Comparison of ENCODE assay signal across 9 mouse cellular contexts in genomic region chr11:87802621-87803020, GRCm38 (mm10). TPM values are rescaled to one million over a fixed set of nuclear protein-coding genes. Genes with fewer than 3 reads are reported as not detected.
DNase-seq lines count a peak whose midpoint lies in the region; ATAC-seq and TF ChIP-seq lines count a peak whose summit lies in the region.
"Had no signal": no experiment of that assay in that cellular context is flagged by ENCODE, and none has a peak within 500 bp of the region (broad histone marks: within the 10 kb centered on the region; RNA-seq: fewer than 3 reads in every experiment).

No protein-coding gene starts in this region.

- ATAC-seq in midbrain, embryonic 16.5 days: no peak
- no peak for ATAC-seq in megakaryocyte progenitor cell, adult 5-6 weeks (replicated peaks; ENCODE audit: poor library complexity)

- H3K4me3 ChIP-seq in gastrocnemius, adult 2 months: no peak overlapping the region
- H3K4me3 ChIP-seq in embryonic facial prominence, embryonic 10.5 days: no peak overlapping the region
- no peak overlapping the region for H3K4me3 ChIP-seq in midbrain, embryonic 16.5 days (ENCODE audit: low read depth, low read length)

- H3K9me3 ChIP-seq in embryonic facial prominence, embryonic 10.5 days: no peaks in the 10 kb centered on the region
- no peaks in the 10 kb centered on the region for H3K9me3 ChIP-seq in midbrain, embryonic 16.5 days (replicated peaks; ENCODE audit: control insufficient read depth, low read length, poor library complexity, severe bottlenecking)

- H3K4me1 ChIP-seq in embryonic facial prominence, embryonic 10.5 days: peaks cover 6% of the 10 kb centered on the region; the same call in 1 of the 2 replicates
- H3K4me1 ChIP-seq in midbrain, embryonic 16.5 days (ENCODE audit: control insufficient read depth, insufficient read depth, low read length): no peaks in the 10 kb centered on the region

- no peak overlapping the region for H3K4me2 ChIP-seq in midbrain, embryonic 16.5 days (ENCODE audit: low read length)

- peak overlapping the region; percentile 14; the same call in 1 of the 2 replicates for H3K9ac ChIP-seq in midbrain, embryonic 16.5 days (ENCODE audit: low read depth, low read length)

- H3K27me3 ChIP-seq in embryonic facial prominence, embryonic 10.5 days (replicated peaks; ENCODE audit: low read depth, poor library complexity, severe bottlenecking): 0 out of 2 replicates have a peak, but pooled peaks cover 5% of the 10 kb centered on the region
- no peaks in the 10 kb centered on the region for H3K27me3 ChIP-seq in midbrain, embryonic 16.5 days (ENCODE audit: control insufficient read depth, insufficient read depth, low read depth, low read length)

- no peaks in the 10 kb centered on the region for H3K36me3 ChIP-seq in embryonic facial prominence, embryonic 10.5 days (replicated peaks)
- H3K36me3 ChIP-seq in midbrain, embryonic 16.5 days (ENCODE audit: control insufficient read depth, insufficient read depth, low read length): no peaks in the 10 kb centered on the region

- H3K27ac ChIP-seq in gastrocnemius, adult 2 months: no peak overlapping the region
- H3K27ac ChIP-seq in embryonic facial prominence, embryonic 10.5 days (replicated peaks): no peak overlapping the region
- no peak overlapping the region for H3K27ac ChIP-seq in midbrain, embryonic 16.5 days (ENCODE audit: low read length)

- DNase-seq in gastrocnemius, adult 2 months: no peak
- no peak for DNase-seq in gastrocnemius, postnatal 36 days
- peak; percentile 28 for DNase-seq in right cerebral cortex, adult 18-20 months
- DNase-seq in right cerebral cortex, postnatal 36 days (ENCODE audit: low spot score in 2 of 2): no peak
- peak; percentile 53 for DNase-seq in embryonic facial prominence, embryonic 10.5 days (ENCODE audit: low spot score)
- no peak for DNase-seq in right cerebral cortex, postnatal 4 days

- TF ChIP-seq CTCF in gastrocnemius, adult 2 months (IDR thresholded peaks at IDR 0.05): peak; percentile 24; the same call in 1 of the 2 replicates

- intact Hi-C loops in gastrocnemius, adult 2 months (cut with DNase I): no loop called here
- intact Hi-C loops in gastrocnemius, postnatal 36 days (cut with DNase I): no loop called here

- 50% methylated on average over 14 of the region's 14 CpGs for WGBS in embryonic facial prominence, embryonic 10.5 days
- WGBS in midbrain, embryonic 16.5 days: 42% methylated on average over 14 of the region's 14 CpGs

RNA-seq across cellular contexts. Expression of gene Mpo, which starts 9.2 kb away (rescaled TPM):
- total RNA-seq in gastrocnemius, adult 2 months (2021): not detected
- total RNA-seq in gastrocnemius, postnatal 36 days (2021): not detected
- 5.2 and 6.3 TPM in 2 replicates for polyA plus RNA-seq in embryonic facial prominence, embryonic 10.5 days (2016; fragmentation: Nextera tagmentation; extraction: Ambion mirVana)
- 0.08 and 0.22 TPM in 2 replicates for polyA plus RNA-seq in midbrain, embryonic 16.5 days (2015; fragmentation: Nextera tagmentation; extraction: Ambion mirVana)
- 13,257 and 15,415 TPM in 2 replicates for total RNA-seq in megakaryocyte progenitor cell, adult 5-6 weeks (2015)
- total RNA-seq in megakaryocyte progenitor cell, adult 5-6 weeks (2017): 8,081 and 8,928 TPM in 2 replicates

RNA-seq across cellular contexts. Expression of gene Lpo, which starts 25.5 kb away (rescaled TPM):
- total RNA-seq in gastrocnemius, adult 2 months (2021): not detected
- not detected for total RNA-seq in gastrocnemius, postnatal 36 days (2021)
- 0.25 TPM in 2 replicates for polyA plus RNA-seq in embryonic facial prominence, embryonic 10.5 days (2016; fragmentation: Nextera tagmentation; extraction: Ambion mirVana)
- 1.9 and 3.8 TPM in 2 replicates for polyA plus RNA-seq in midbrain, embryonic 16.5 days (2015; fragmentation: Nextera tagmentation; extraction: Ambion mirVana)
- total RNA-seq in megakaryocyte progenitor cell, adult 5-6 weeks (2015): 0.05 TPM in 1 of 2 replicates, not detected in the other
- 0.03 TPM in 1 of 2 replicates, not detected in the other for total RNA-seq in megakaryocyte progenitor cell, adult 5-6 weeks (2017)
- total RNA-seq: hematopoietic stem cell, adult 5-6 weeks had no signal

RNA-seq across cellular contexts. Expression of gene Tspoap1, which starts 42.3 kb away (rescaled TPM):
- total RNA-seq in gastrocnemius, adult 2 months (2021): not detected
- total RNA-seq in gastrocnemius, postnatal 36 days (2021): under 1 TPM in 1 of 2 experiments, not detected in 1; 0.13 TPM
- 4.0 and 7.0 TPM in 2 replicates for polyA plus RNA-seq in embryonic facial prominence, embryonic 10.5 days (2016; fragmentation: Nextera tagmentation; extraction: Ambion mirVana)
- polyA plus RNA-seq in midbrain, embryonic 16.5 days (2015; fragmentation: Nextera tagmentation; extraction: Ambion mirVana): 62.6 and 68.5 TPM in 2 replicates
- total RNA-seq in megakaryocyte progenitor cell, adult 5-6 weeks (2015): 34.1 and 38.5 TPM in 2 replicates
- total RNA-seq in megakaryocyte progenitor cell, adult 5-6 weeks (2017): 47.0 and 66.4 TPM in 2 replicates

RNA-seq across cellular contexts. Expression of gene Mks1, which starts 50.4 kb away (rescaled TPM):
- total RNA-seq in gastrocnemius, adult 2 months (2021): 1 to 10 TPM; 1.5 to 1.9 TPM
- 1 to 10 TPM; 1.3 to 1.8 TPM for total RNA-seq in gastrocnemius, postnatal 36 days (2021)
- 18.4 and 18.7 TPM in 2 replicates for polyA plus RNA-seq in embryonic facial prominence, embryonic 10.5 days (2016; fragmentation: Nextera tagmentation; extraction: Ambion mirVana)
- polyA plus RNA-seq in midbrain, embryonic 16.5 days (2015; fragmentation: Nextera tagmentation; extraction: Ambion mirVana): 11.0 and 13.2 TPM in 2 replicates
- total RNA-seq in megakaryocyte progenitor cell, adult 5-6 weeks (2015): 3.0 and 4.7 TPM in 2 replicates
- 5.5 and 6.0 TPM in 2 replicates for total RNA-seq in megakaryocyte progenitor cell, adult 5-6 weeks (2017)

Comparison
In these comparisons a context has a peak if more than half of its experiments do, and no peak if none do; other contexts are left out.
1. DNase-seq: peak in right cerebral cortex, adult 18-20 months (single experiment) and embryonic facial prominence, embryonic 10.5 days (single experiment); none in gastrocnemius, adult 2 months (single experiment), gastrocnemius, postnatal 36 days (0 of 2), right cerebral cortex, postnatal 36 days (0 of 2) and right cerebral cortex, postnatal 4 days (single experiment).
2. RNA of gene Mpo, which starts 9.2 kb away (total RNA-seq): 8,081 to 15,415 TPM in megakaryocyte progenitor cell, adult 5-6 weeks; not detected in gastrocnemius, postnatal 36 days and not detected in gastrocnemius, adult 2 months; every median in the first group is over 1,000 times any median in the second.
3. RNA of gene Tspoap1, which starts 42.3 kb away (total RNA-seq): 34.1 to 66.4 TPM in megakaryocyte progenitor cell, adult 5-6 weeks; 0.13 TPM in gastrocnemius, postnatal 36 days and not detected in gastrocnemius, adult 2 months; every median in the first group is over 10 times any median in the second.